ENCODE assay signal across 8 mouse cellular contexts in the genomic region with DNA sequence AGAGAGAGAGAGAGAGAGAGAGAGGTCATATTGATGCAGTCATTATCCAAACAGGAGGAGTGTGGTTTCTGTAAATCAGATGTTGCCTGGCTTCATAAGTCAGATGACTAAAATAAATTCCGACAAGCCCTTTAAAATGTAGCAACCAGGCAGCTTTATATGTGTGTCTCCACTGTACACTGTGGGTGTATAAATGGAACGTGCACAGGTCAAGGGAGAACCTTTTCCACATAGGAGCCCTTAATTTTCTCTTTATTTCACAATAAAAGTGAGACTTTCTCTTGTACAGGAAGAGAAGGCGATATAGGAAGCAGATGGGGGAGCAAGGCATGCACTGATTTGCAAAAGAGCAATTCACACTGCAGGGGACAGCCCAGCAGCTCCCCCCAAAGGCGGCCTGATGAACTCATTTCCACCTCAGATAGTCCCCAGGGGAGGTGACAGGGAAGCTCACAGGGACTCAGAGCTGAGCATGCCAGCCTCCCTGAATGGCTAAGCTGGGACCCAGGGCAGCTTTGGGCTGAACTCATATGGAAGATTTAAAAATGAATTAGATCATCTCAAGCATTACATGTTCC.
DNase-seq lines count a peak whose midpoint lies in the region; ATAC-seq lines count a peak whose summit lies in the region.
"Had no signal": no experiment of that assay in that cellular context is flagged by ENCODE, and none has a peak within 500 bp of the region (broad histone marks: within the 10 kb centered on the region; RNA-seq: fewer than 3 reads in every experiment).

No protein-coding gene starts in this region.

- WGBS in embryonic facial prominence, embryonic 10.5 days: 26% methylated on average over 4 of the region's 4 CpGs
- 35% methylated on average over 4 of the region's 4 CpGs for WGBS in midbrain, embryonic 11.5 days

- peaks cover 29% of the 10 kb centered on the region for H3K4me1 ChIP-seq in embryonic facial prominence, embryonic 10.5 days
- H3K4me1 ChIP-seq in midbrain, embryonic 11.5 days (ENCODE audit: control insufficient read depth, insufficient read depth, low read length): peaks cover 22% of the 10 kb centered on the region

- no peak overlapping the region for H3K4me3 ChIP-seq in embryonic facial prominence, embryonic 10.5 days
- no peak overlapping the region for H3K4me3 ChIP-seq in midbrain, embryonic 11.5 days (ENCODE audit: low read depth, low read length)
- H3K4me3 ChIP-seq: erythroblast, embryonic 14.5 days had no signal

- no peaks in the 10 kb centered on the region for H3K36me3 ChIP-seq in embryonic facial prominence, embryonic 10.5 days (replicated peaks)
- H3K36me3 ChIP-seq in midbrain, embryonic 11.5 days (ENCODE audit: control insufficient read depth, insufficient read depth, low read length): no peaks in the 10 kb centered on the region

- peak; percentile 21 for DNase-seq in urinary bladder, postnatal 14 days (ENCODE audit: low spot score)
- DNase-seq in urinary bladder, adult 18-20 months (ENCODE audit: low spot score in 2 of 2): no peak
- peak; percentile 68 for DNase-seq in embryonic facial prominence, embryonic 10.5 days (ENCODE audit: low spot score)
- peak; percentile 69 for DNase-seq in heart, postnatal 4 days
- DNase-seq in layer of hippocampus, postnatal 25 days (ENCODE audit: extremely low spot score in 1 of 2, low spot score in 1 of 2): peak; percentile 49 to 72
- peak; percentile 92 for DNase-seq in midbrain, embryonic 11.5 days (ENCODE audit: low spot score, missing footprints)
- no peak for DNase-seq in thymus, postnatal 10 days (ENCODE audit: low spot score in 2 of 2)

- peak overlapping the region; percentile 7 for H3K27ac ChIP-seq in embryonic facial prominence, embryonic 10.5 days (replicated peaks)
- no peak overlapping the region for H3K27ac ChIP-seq in midbrain, embryonic 11.5 days (ENCODE audit: low read depth, low read length)

- peak; percentile 72 for ATAC-seq in midbrain, embryonic 11.5 days (ENCODE audit: low FRiP score)

- no peak overlapping the region for H3K4me2 ChIP-seq in midbrain, embryonic 11.5 days

- H3K27me3 ChIP-seq in embryonic facial prominence, embryonic 10.5 days (replicated peaks; ENCODE audit: low read depth, poor library complexity, severe bottlenecking): peaks cover 11% of the 10 kb centered on the region; the same call in 1 of the 2 replicates
- no peaks in the 10 kb centered on the region; the same call in 1 of the 2 replicates for H3K27me3 ChIP-seq in midbrain, embryonic 11.5 days (ENCODE audit: control insufficient read depth, insufficient read depth, low read length)

- H3K9me3 ChIP-seq in embryonic facial prominence, embryonic 10.5 days: no peaks in the 10 kb centered on the region
- no peaks in the 10 kb centered on the region for H3K9me3 ChIP-seq in midbrain, embryonic 11.5 days (ENCODE audit: control insufficient read depth, low read length)

- no peak overlapping the region for H3K9ac ChIP-seq in midbrain, embryonic 11.5 days (ENCODE audit: low read length)

Comparison
In these comparisons a context has a peak if more than half of its experiments do, and no peak if none do; other contexts are left out.
1. DNase-seq: peak in urinary bladder, postnatal 14 days (single experiment), embryonic facial prominence, embryonic 10.5 days (single experiment), heart, postnatal 4 days (single experiment), layer of hippocampus, postnatal 25 days (2 of 2) and midbrain, embryonic 11.5 days (single experiment); none in urinary bladder, adult 18-20 months (0 of 2) and thymus, postnatal 10 days (0 of 2).